Mouse (Mus musculus) neural tube, embryonic 14.5 days (tissue): ENCODE results near the gene Pck2. TPM values are rescaled to one million over a fixed set of nuclear protein-coding genes. Genes with fewer than 3 reads are reported as not detected.

ENCODE experiments used
- ATAC-seq: fragments of 200-750 bp; cut with Nextera tagmentation; 2 replicates; pipeline ENCODE4 v1.8.0; 2017; ENCODE audit warnings: low read depth, mild to moderate bottlenecking, moderate TSS enrichment, moderate library complexity
- H3K27ac ChIP-seq: fragments of 300-500 bp; sonication (generic); 2 replicates; pipeline ENCODE4 v1.5.1; 2014; ENCODE audit warnings: low read depth, mild to moderate bottlenecking, control low read depth, low read length, moderate library complexity, mixed read lengths
- H3K27me3 ChIP-seq: fragments of 300-500 bp; sonication (generic); 2 replicates; pipeline ENCODE4 v1.6.1; 2014; ENCODE audit warnings: low read length; ENCODE audit not compliant: control insufficient read depth, insufficient read depth
- H3K36me3 ChIP-seq: fragments of 300-500 bp; sonication (generic); 2 replicates; pipeline ENCODE4 v1.6.1; 2014; ENCODE audit warnings: low read length, mixed read lengths; ENCODE audit not compliant: control insufficient read depth, insufficient read depth
- H3K4me1 ChIP-seq: fragments of 300-500 bp; sonication (generic); 2 replicates; pipeline ENCODE4 v1.6.1; 2014; ENCODE audit warnings: low read length; ENCODE audit not compliant: control insufficient read depth, insufficient read depth
- H3K4me2 ChIP-seq: fragments of 300-500 bp; sonication (generic); 2 replicates; pipeline ENCODE4 v1.6.1; 2014; ENCODE audit warnings: mild to moderate bottlenecking, low read depth, low read length, control low read depth
- H3K4me3 ChIP-seq: fragments of 300-500 bp; sonication (generic); 2 replicates; pipeline ENCODE4 v1.5.1; 2014; ENCODE audit warnings: low read depth, low read length, control low read depth, mixed read lengths
- H3K9ac ChIP-seq: fragments of 300-500 bp; sonication (generic); replicated peaks from 2 replicates; pipeline ENCODE4 v1.6.1; 2014; ENCODE audit warnings: low read depth, mild to moderate bottlenecking, control low read depth, low read length, mixed read lengths
- H3K9me3 ChIP-seq: fragments of 300-500 bp; sonication (generic); 2 replicates; pipeline ENCODE4 v1.6.1; 2016; ENCODE audit warnings: low read length; ENCODE audit not compliant: control insufficient read depth
- WGBS: fragments of 180-500 bp; shearing (Covaris S2); extraction: QIAGEN DNeasy Blood & Tissue Kit; methylation state at CpG from one replicate; pipeline ENCODE4 v1.1.7; 2014; 5-methylcytosine and 5-hydroxymethylcytosine counted together
- polyA plus RNA-seq: library from polyadenylated mRNA; unstranded; fragments of >200 nt; fragmentation: Nextera tagmentation; extraction: Ambion mirVana; gene quantifications from 2 replicates; pipeline ENCODE4 v1.2.1, GENCODE M21; 2014

Gene Pck2
- polyA plus RNA-seq, 1 experiment from 2014 or later = 19.5 TPM

- Histone ChIP-seq H3K4me2 (no peak overlapping the region), H3K27me3 (no peaks in the 10 kb centered on the region), H3K9ac (no peak overlapping the region), H3K4me3 (no peak overlapping the region), H3K36me3 (0 out of 2 replicates have a peak, but pooled peaks cover 3% of the 10 kb centered on the region), H3K4me1 (no peaks in the 10 kb centered on the region), H3K27ac (no peak overlapping the region), H3K9me3 (no peaks in the 10 kb centered on the region)
- WGBS = 61% methylated on average over 5 of the region's 5 CpGs
- ATAC-seq = no peak
Observed at GRCm38 (mm10) chr14:55551347-55551746, 11.3 kb downstream of the Pck2 start.

- Histone ChIP-seq H3K27ac (no peak overlapping the region), H3K36me3 (0 out of 2 replicates have a peak, but pooled peaks cover 3% of the 10 kb centered on the region), H3K27me3 (no peaks in the 10 kb centered on the region), H3K4me1 (no peaks in the 10 kb centered on the region), H3K4me3 (no peak overlapping the region), H3K4me2 (no peak overlapping the region), H3K9me3 (no peaks in the 10 kb centered on the region), H3K9ac (no peak overlapping the region)
- ATAC-seq = no peak
- 90% methylated on average over 8 of the region's 8 CpGs for WGBS
Observed at GRCm38 (mm10) chr14:55551794-55552193, 11.7 kb downstream of the Pck2 start.

- Histone ChIP-seq H3K27me3 (no peaks in the 10 kb centered on the region), H3K4me2 (no peak overlapping the region), H3K4me3 (no peak overlapping the region), H3K9me3 (no peaks in the 10 kb centered on the region), H3K36me3 (no peaks in the 10 kb centered on the region), H3K9ac (no peak overlapping the region), H3K27ac (no peak overlapping the region), H3K4me1 (0 out of 2 replicates have a peak, but pooled peaks cover 4% of the 10 kb centered on the region)
- no peak for ATAC-seq
Observed at GRCm38 (mm10) chr14:55554635-55555034, 14.6 kb downstream of the Pck2 start.

- Histone ChIP-seq H3K4me2 (no peak overlapping the region), H3K36me3 (no peaks in the 10 kb centered on the region), H3K27me3 (no peaks in the 10 kb centered on the region), H3K4me1 (0 out of 2 replicates have a peak, but pooled peaks cover 4% of the 10 kb centered on the region), H3K27ac (no peak overlapping the region), H3K4me3 (no peak overlapping the region), H3K9ac (no peak overlapping the region), H3K9me3 (no peaks in the 10 kb centered on the region)
- ATAC-seq = no peak
- WGBS = 81% methylated on average over 3 of the region's 3 CpGs
Observed at GRCm38 (mm10) chr14:55555788-55556187, 15.7 kb downstream of the Pck2 start.

- ATAC-seq = no peak
- H3K27me3 ChIP-seq = no peaks in the 10 kb centered on the region
- H3K4me3 ChIP-seq = no peak overlapping the region
- H3K4me1 ChIP-seq = peaks cover 14% of the 10 kb centered on the region
- no peak overlapping the region for H3K9ac ChIP-seq
- H3K27ac ChIP-seq = no peak overlapping the region
- 26% methylated on average over 5 of the region's 5 CpGs for WGBS
- no peaks in the 10 kb centered on the region for H3K36me3 ChIP-seq
- H3K4me2 ChIP-seq = no peak overlapping the region
- H3K9me3 ChIP-seq = no peaks in the 10 kb centered on the region
Observed at GRCm38 (mm10) chr14:55557003-55557402, 16.9 kb downstream of the Pck2 start.

- H3K36me3 ChIP-seq = no peaks in the 10 kb centered on the region
Observed at GRCm38 (mm10) chr14:55557587-55557986, 17.5 kb downstream of the Pck2 start.

GRCm38 (mm10) chr14:55558740-55559448 is 18.8 kb downstream of the Pck2 start:
- Histone ChIP-seq H3K4me2 (peak overlapping the region; percentile 64), H3K27me3 (no peaks in the 10 kb centered on the region), H3K27ac (no peak overlapping the region), H3K9ac (no peak overlapping the region; the same call in 1 of the 2 replicates), H3K4me3 (peak overlapping the region; percentile 64), H3K36me3 (peaks cover 6% of the 10 kb centered on the region; the same call in 1 of the 2 replicates), H3K4me1 (peaks cover 16% of the 10 kb centered on the region), H3K9me3 (no peaks in the 10 kb centered on the region)
- WGBS = 64% methylated on average over 6 of the region's 6 CpGs
- ATAC-seq = no peak

More at GRCm38 (mm10) chr14:55557587-55557986, 17.5 kb downstream of the Pck2 start:
- Histone ChIP-seq H3K4me3 (no peak overlapping the region), H3K9me3 (no peaks in the 10 kb centered on the region), H3K4me2 (no peak overlapping the region), H3K27ac (no peak overlapping the region), H3K9ac (no peak overlapping the region), H3K27me3 (no peaks in the 10 kb centered on the region), H3K4me1 (peaks cover 16% of the 10 kb centered on the region)
- ATAC-seq = no peak
- 93% methylated on average over 3 of the region's 3 CpGs for WGBS

GRCm38 (mm10) chr14:55559799-55560201 is 19.7 kb downstream of the Pck2 start, which contains the start of gene Dcaf11:
Gene Dcaf11, plus strand, starts transcription at chr14:55560006.
- Histone ChIP-seq H3K9me3 (no peaks in the 10 kb centered on the region), H3K27ac (peak within 1 kb of the TSS; percentile 99), H3K4me2 (peak within 1 kb of the TSS; percentile 68), H3K36me3 (peaks cover 15% of the 10 kb centered on the region), H3K4me3 (peak within 1 kb of the TSS; percentile 64), H3K4me1 (peaks cover 16% of the 10 kb centered on the region), H3K27me3 (no peaks in the 10 kb centered on the region), H3K9ac (peak within 1 kb of the TSS; percentile 67)
- peak; percentile 78 for ATAC-seq
- under 1% methylated on average over 27 of the region's 27 CpGs for WGBS

GRCm38 (mm10) chr14:55560202-55561073 is 20.4 kb downstream of the Pck2 start, which contains the start of gene A730061H03Rik:
Gene A730061H03Rik, minus strand, starts transcription at chr14:55560406.
- WGBS = under 1% methylated on average over 51 of the region's 51 CpGs
- H3K9me3 ChIP-seq = no peaks in the 10 kb centered on the region
- peak; percentile 96 for ATAC-seq
- peaks cover 16% of the 10 kb centered on the region for H3K4me1 ChIP-seq
- H3K36me3 ChIP-seq = peaks cover 17% of the 10 kb centered on the region
- no peaks in the 10 kb centered on the region for H3K27me3 ChIP-seq
- peak within 1 kb of the TSS; percentile 64 for H3K4me3 ChIP-seq
- H3K27ac ChIP-seq = peak within 1 kb of the TSS; percentile 99
- H3K9ac ChIP-seq = peak within 1 kb of the TSS; percentile 67
- peak within 1 kb of the TSS; percentile 68 for H3K4me2 ChIP-seq
